In the genomic region with DNA sequence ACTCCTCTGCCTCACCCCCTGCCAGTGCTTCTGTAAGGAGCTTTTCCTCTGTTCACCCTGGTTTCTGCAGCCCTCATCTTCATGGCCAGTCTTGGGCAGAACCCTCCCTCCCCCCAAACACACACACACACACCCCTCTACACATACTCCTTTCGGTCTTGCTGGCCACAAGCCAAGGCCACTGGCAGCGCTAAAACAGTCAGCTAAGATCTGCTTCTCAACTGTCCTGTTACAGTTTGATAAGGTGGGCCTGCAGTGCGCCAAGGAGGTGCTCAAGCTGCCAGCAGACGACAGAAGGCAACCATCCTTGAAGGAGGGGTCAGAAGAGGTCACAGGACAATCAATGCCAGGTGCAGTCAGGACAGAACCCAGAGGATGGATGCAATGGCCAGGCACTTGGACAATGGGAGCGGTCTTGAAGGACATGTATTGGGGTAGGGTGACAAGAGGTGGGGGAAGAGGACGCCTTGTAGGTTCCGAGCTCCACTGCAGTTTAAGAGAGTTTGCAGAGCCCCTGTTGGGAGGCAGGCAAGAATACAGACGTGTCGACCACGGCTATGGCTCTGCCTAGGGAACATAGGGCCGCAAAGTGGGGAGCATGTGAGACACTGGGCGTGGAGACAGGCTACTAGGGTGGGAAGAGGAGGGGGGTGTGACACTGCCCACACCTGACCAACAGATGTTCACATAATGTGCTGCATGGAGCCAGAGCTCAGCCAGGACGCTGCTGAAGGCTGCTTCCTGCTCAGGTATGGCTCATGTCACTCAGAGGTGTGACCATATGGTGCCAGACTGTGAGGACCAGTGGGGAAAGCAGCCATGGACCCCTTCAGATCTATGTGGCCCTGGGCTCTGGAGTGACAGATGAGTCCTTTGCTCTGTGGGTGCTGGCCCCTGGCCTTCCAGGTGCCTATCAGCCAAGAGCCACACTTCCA, we compare ENCODE assay signal across 11 mouse cellular contexts. TPM values are rescaled to one million over a fixed set of nuclear protein-coding genes. Genes with fewer than 3 reads are reported as not detected.
DNase-seq lines count a peak whose midpoint lies in the region; ATAC-seq and TF ChIP-seq lines count a peak whose summit lies in the region.
"Had no signal": no experiment of that assay in that cellular context is flagged by ENCODE, and none has a peak within 500 bp of the region (broad histone marks: within the 10 kb centered on the region; RNA-seq: fewer than 3 reads in every experiment).

No protein-coding gene starts in this region.

- ATAC-seq in liver, embryonic 14.5 days (ENCODE audit: insufficient read depth) = peak; percentile 63; the same call in 1 of the 2 replicates

- TF ChIP-seq EP300 in liver, embryonic 14.5 days (IDR thresholded peaks at IDR 0.05; ENCODE audit: low read depth) = no peak

- no peak for TF ChIP-seq CTCF in layer of hippocampus, adult 2 months (conservative IDR thresholded peaks at IDR 0.05)
- TF ChIP-seq CTCF in liver, embryonic 14.5 days (IDR thresholded peaks at IDR 0.05; ENCODE audit: low read depth) = no peak

- no peaks in the 10 kb centered on the region for H3K27me3 ChIP-seq in liver, embryonic 14.5 days (ENCODE audit: control insufficient read depth, insufficient read depth, low read length)
- H3K27me3 ChIP-seq: lung, embryonic 15.5 days; neural tube, embryonic 12.5 days had no signal

- no peak overlapping the region for H3K4me2 ChIP-seq in liver, embryonic 14.5 days (ENCODE audit: low read depth)
- H3K4me2 ChIP-seq: lung, embryonic 15.5 days; neural tube, embryonic 12.5 days had no signal

- peak overlapping the region; percentile 10; the same call in 1 of the 2 replicates for H3K27ac ChIP-seq in layer of hippocampus, adult 2 months
- H3K27ac ChIP-seq in liver, embryonic 14.5 days = no peak overlapping the region
- H3K27ac ChIP-seq: lung, embryonic 15.5 days; neural tube, embryonic 12.5 days had no signal

- no peaks in the 10 kb centered on the region; the same call in 1 of the 2 replicates for H3K9me3 ChIP-seq in liver, embryonic 14.5 days (ENCODE audit: control insufficient read depth, low read length)
- H3K9me3 ChIP-seq: lung, embryonic 15.5 days; neural tube, embryonic 12.5 days had no signal

- peak; percentile 49 for DNase-seq in adrenal gland, postnatal 10 days
- no peak for DNase-seq in adrenal gland, postnatal 25 days
- DNase-seq in layer of hippocampus, adult 2 months (ENCODE audit: low spot score in 2 of 2) = no peak
- DNase-seq in layer of hippocampus, postnatal 14 days (ENCODE audit: low spot score in 2 of 2) = no peak
- DNase-seq in NIH3T3 (ENCODE audit: low read depth) = peak; percentile 29
- no peak for DNase-seq in liver, embryonic 14.5 days (ENCODE audit: low read depth in 3 of 3, low spot score in 3 of 3)
- DNase-seq in urinary bladder, postnatal 4 days (ENCODE audit: low spot score in 2 of 2) = no peak
- DNase-seq in T-cell, adult 2 months (ENCODE audit: low spot score) = no peak

- peaks cover 0 to 2% of the 10 kb centered on the region in 2 experiments; a peak in 1 of 4 replicates for H3K4me1 ChIP-seq in liver, embryonic 14.5 days (replicated peaks; ENCODE audit: control insufficient read depth in 2 of 2, insufficient read depth in 2 of 2, low read length in 1 of 2)

- no peak overlapping the region for H3K4me3 ChIP-seq in layer of hippocampus, adult 2 months
- H3K4me3 ChIP-seq in liver, embryonic 14.5 days (ENCODE audit: insufficient read depth in 1 of 2, low read depth in 2 of 2, low read length in 2 of 2) = no peak overlapping the region
- H3K4me3 ChIP-seq: lung, embryonic 15.5 days; neural tube, embryonic 12.5 days had no signal

- 53% methylated on average over 13 of the region's 13 CpGs for WGBS in liver, embryonic 14.5 days (ENCODE audit: insufficient replicate concordance)

- H3K36me3 ChIP-seq in liver, embryonic 14.5 days (replicated peaks; ENCODE audit: control insufficient read depth, insufficient read depth, low read depth) = no peaks in the 10 kb centered on the region

- no peak overlapping the region for H3K9ac ChIP-seq in liver, embryonic 14.5 days (replicated peaks)
- H3K9ac ChIP-seq: lung, embryonic 15.5 days; neural tube, embryonic 12.5 days had no signal

RNA-seq across cellular contexts. Expression of a gene that starts 11.5 kb away (rescaled TPM):
- total RNA-seq in adrenal gland, postnatal 10 days (2021) = 1 to 10 TPM; 1.2 to 1.7 TPM
- 1.7 and 2.6 TPM in 2 replicates for total RNA-seq in adrenal gland, postnatal 25 days (2021)
- 10 to 100 TPM; 11.9 to 22.4 TPM for total RNA-seq in layer of hippocampus, adult 2 months (2021)
- 10 to 100 TPM; 21.9 to 36.2 TPM for total RNA-seq in layer of hippocampus, postnatal 14 days (2021)
- not detected in 2 replicates for polyA plus RNA-seq in liver, embryonic 14.5 days (2012; rRNA removed)
- 0.08 TPM in 1 of 2 replicates, not detected in the other for polyA plus RNA-seq in liver, embryonic 14.5 days (2014; fragmentation: Nextera tagmentation; extraction: Ambion mirVana)
- polyA plus RNA-seq: heart, embryonic 16.5 days had no signal

RNA-seq across cellular contexts. Expression of a gene that starts 12.0 kb away (rescaled TPM):
- total RNA-seq in adrenal gland, postnatal 10 days (2021) = 10 to 100 TPM; 58.8 to 68.4 TPM
- 55.3 and 73.0 TPM in 2 replicates for total RNA-seq in adrenal gland, postnatal 25 days (2021)
- 100 to 1,000 TPM; 336 to 347 TPM for total RNA-seq in layer of hippocampus, adult 2 months (2021)
- total RNA-seq in layer of hippocampus, postnatal 14 days (2021) = 100 to 1,000 TPM; 389 to 413 TPM
- polyA plus RNA-seq in liver, embryonic 14.5 days (2012; rRNA removed) = 7.2 and 7.7 TPM in 2 replicates
- polyA plus RNA-seq in liver, embryonic 14.5 days (2014; fragmentation: Nextera tagmentation; extraction: Ambion mirVana) = 2.9 and 3.7 TPM in 2 replicates

RNA-seq across cellular contexts. Expression of a gene that starts 18.0 kb away (rescaled TPM):
- 1 to 10 TPM; 8.2 to 9.5 TPM for total RNA-seq in adrenal gland, postnatal 10 days (2021)
- total RNA-seq in adrenal gland, postnatal 25 days (2021) = 4.6 and 6.8 TPM in 2 replicates
- total RNA-seq in layer of hippocampus, adult 2 months (2021) = 100 to 1,000 TPM; 756 to 804 TPM
- total RNA-seq in layer of hippocampus, postnatal 14 days (2021) = 100 to 1,000 TPM; 878 to 953 TPM
- polyA plus RNA-seq in liver, embryonic 14.5 days (2012; rRNA removed) = 0.09 and 0.13 TPM in 2 replicates
- polyA plus RNA-seq in liver, embryonic 14.5 days (2014; fragmentation: Nextera tagmentation; extraction: Ambion mirVana) = 0.11 TPM in 1 of 2 replicates, not detected in the other

RNA-seq across cellular contexts. Expression of a gene that starts 44.9 kb away (rescaled TPM):
- total RNA-seq in adrenal gland, postnatal 10 days (2021) = 10 to 100 TPM; 16.1 to 19.5 TPM
- total RNA-seq in adrenal gland, postnatal 25 days (2021) = 17.7 and 23.1 TPM in 2 replicates
- 10 to 100 TPM; 55.5 to 64.8 TPM for total RNA-seq in layer of hippocampus, adult 2 months (2021)
- total RNA-seq in layer of hippocampus, postnatal 14 days (2021) = 10 to 100 TPM; 41.1 TPM
- 5.5 TPM in 2 replicates for polyA plus RNA-seq in liver, embryonic 14.5 days (2012; rRNA removed)
- 6.3 and 6.8 TPM in 2 replicates for polyA plus RNA-seq in liver, embryonic 14.5 days (2014; fragmentation: Nextera tagmentation; extraction: Ambion mirVana)

Comparison
In these comparisons a context has a peak if more than half of its experiments do, and no peak if none do; other contexts are left out.
1. DNase-seq: peak in adrenal gland, postnatal 10 days (single experiment) and NIH3T3 (single experiment); none in adrenal gland, postnatal 25 days (single experiment), layer of hippocampus, adult 2 months (0 of 2), layer of hippocampus, postnatal 14 days (0 of 2), liver, embryonic 14.5 days (0 of 3), urinary bladder, postnatal 4 days (0 of 2) and T-cell, adult 2 months (single experiment).
2. RNA of a gene that starts 18.0 kb away (total RNA-seq): 878 to 953 TPM in layer of hippocampus, postnatal 14 days and 756 to 804 TPM in layer of hippocampus, adult 2 months; 8.2 to 9.5 TPM in adrenal gland, postnatal 10 days and 4.6 to 6.8 TPM in adrenal gland, postnatal 25 days; every median in the first group is over 10 times any median in the second.